Mouse (Mus musculus) splenic B cell, adult 2 months (primary cell): ENCODE data around the gene Stau1.

Experiments
- DNase-seq: peaks from one replicate; pipeline ENCODE4 v3.0.0-alpha.2; 2011; ENCODE audit warnings: low read depth, low spot score
- H3K27me3 ChIP-seq: 2 replicates; pipeline ENCODE4 v1.6.1; 2012; ENCODE audit warnings: mild to moderate bottlenecking, low read length, moderate library complexity, mixed read lengths; ENCODE audit not compliant: control insufficient read depth, poor library complexity, insufficient read depth, severe bottlenecking
- H3K36me3 ChIP-seq: 2 replicates; pipeline ENCODE4 v1.6.1; 2012; ENCODE audit warnings: mild to moderate bottlenecking, low read length, moderate library complexity, mixed read lengths; ENCODE audit not compliant: control insufficient read depth, poor library complexity, insufficient read depth, severe bottlenecking

The Stau1 gene

DNA sequence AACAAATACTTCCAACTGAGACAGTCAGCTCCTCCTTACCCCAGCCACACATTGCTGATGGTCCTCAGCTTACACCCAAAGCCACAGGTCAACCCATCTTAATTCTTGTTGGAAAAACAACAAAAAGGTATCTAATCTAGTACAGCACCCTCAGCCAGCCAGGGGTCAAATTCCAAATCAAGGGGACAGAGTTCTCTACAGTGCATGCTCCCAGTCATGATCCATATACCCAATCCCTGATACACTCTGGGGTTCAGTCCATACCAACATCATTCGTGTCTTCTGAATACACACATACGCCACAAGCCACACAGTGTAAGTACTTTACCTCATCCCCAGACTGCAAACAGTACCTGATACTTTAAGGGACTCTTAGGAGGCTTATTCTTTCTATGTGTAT is 10.3 kb upstream of the Stau1 start:
- H3K27me3 ChIP-seq = no peaks in the 10 kb centered on the region; the same call in 1 of the 2 replicates
- no peak for DNase-seq
- H3K36me3 ChIP-seq = no peaks in the 10 kb centered on the region

DNA sequence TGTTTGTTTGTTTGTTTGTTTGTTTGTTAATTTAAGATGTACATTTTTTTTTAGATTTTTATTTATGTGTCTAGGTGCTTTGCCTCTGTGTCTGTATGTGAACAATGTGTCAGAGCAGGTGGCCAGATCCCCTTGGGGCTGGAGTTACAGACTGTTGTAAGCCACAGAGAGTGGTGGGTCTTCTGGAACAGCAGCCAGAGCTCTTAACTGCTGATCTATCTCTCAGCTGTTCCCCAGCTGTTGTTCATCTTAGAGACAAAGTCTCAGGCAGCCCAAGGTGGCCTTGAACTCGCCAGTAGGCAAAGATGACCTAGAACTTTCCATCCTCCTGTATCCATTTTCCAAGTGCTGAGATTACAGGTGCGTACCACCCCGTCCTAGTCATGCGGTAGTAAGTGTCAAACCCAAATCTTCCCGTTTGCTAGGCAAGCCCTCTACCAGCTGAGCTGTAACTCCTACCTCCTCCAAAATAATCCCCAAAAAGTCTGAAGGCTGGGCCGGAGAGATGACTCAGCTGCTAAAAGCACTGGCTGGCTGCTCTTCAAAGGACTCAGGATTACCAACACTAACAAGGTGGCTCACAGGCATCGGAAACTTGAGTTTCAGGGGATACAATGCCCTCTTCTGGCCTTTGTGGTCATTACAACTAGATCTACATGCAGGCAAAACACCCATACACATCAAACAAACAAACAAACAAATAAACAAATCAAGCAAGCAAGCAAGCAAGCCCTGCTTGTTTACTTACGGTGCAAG is 8.2 kb upstream of the Stau1 start:
- no peaks in the 10 kb centered on the region for H3K27me3 ChIP-seq
- no peaks in the 10 kb centered on the region for H3K36me3 ChIP-seq
- peak; percentile 91 for DNase-seq

DNA sequence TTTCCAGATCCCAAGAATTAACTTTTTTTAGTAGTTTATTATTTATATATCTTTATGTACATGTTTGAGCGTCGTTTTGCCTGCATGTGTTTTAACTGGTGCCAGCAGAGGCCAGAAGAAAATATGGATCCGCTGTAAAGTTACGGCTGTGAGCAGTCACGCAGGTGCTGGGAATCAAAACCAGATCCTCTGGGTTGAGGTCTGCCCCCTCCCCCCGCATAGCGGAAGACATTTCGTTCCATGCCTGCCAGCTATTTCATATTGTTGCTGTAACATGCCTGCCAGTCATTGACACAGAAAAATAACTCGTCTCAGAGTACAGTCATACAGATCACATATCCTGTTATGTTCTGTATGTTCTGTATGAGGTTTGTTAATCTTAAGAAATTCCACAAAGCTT is 5.4 kb upstream of the Stau1 start:
- H3K36me3 ChIP-seq = no peaks in the 10 kb centered on the region
- DNase-seq = no peak
- no peaks in the 10 kb centered on the region for H3K27me3 ChIP-seq

DNA sequence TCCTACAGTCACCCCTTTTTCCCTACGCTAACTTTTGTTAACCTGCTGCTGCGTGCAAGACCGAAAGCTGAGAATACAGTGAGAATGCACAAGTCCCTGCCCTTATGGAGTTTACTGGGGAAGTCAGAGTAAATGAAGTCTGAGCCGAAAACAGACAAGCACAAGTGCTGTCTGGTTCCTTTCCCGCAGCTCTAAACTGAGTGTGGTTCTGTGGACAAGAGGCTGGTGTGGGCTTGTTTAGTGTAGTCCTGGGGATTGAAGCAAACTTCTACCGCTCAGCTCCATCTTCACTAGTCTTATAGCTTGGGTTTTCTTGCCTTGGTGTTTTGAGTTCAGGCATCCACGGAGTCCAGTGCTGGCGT is 415 bp upstream of the Stau1 start:
- no peak for DNase-seq
- H3K27me3 ChIP-seq = no peaks in the 10 kb centered on the region

DNA sequence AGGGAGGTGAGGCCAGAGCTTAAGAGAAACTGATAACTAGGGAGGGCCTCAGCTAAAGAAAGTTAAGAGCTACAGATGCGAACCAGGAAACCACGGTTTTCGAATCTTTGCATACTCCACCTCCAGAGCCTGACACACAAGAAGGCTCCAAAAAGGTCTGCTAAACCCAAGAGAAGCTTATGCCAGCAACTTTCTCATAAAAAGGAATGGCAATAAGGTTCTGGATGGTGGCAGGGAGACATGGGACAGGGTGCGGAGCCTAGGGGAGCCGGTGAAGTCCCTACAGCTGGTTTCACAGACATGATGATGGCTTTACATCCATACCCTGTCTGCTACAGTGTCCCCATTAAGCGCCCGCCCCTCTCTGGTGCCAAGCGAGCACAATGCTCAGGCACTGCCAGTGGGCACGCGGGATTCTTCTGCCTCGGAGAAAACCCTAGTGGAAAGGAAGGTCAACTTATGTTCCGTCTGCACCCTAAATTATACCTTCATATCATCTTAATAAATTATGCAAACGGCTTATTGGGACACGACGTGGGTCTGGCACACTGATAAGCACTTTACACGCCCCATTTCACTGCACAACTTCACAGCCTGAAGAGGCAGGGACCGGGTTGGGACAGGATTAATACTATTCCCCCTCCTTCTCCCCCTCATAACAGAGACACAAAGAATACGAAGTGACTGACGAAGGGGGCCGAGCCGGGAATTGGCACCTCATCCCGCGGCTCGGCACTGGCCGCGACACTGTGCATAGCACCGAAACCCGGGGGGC is 891 bp downstream of the Stau1 start:
- Histone ChIP-seq H3K27me3 (no peaks in the 10 kb centered on the region), H3K36me3 (no peaks in the 10 kb centered on the region)
- peak; percentile 53 for DNase-seq

More for the DNA sequence above, 415 bp upstream of the Stau1 start:
- no peaks in the 10 kb centered on the region for H3K36me3 ChIP-seq

DNA sequence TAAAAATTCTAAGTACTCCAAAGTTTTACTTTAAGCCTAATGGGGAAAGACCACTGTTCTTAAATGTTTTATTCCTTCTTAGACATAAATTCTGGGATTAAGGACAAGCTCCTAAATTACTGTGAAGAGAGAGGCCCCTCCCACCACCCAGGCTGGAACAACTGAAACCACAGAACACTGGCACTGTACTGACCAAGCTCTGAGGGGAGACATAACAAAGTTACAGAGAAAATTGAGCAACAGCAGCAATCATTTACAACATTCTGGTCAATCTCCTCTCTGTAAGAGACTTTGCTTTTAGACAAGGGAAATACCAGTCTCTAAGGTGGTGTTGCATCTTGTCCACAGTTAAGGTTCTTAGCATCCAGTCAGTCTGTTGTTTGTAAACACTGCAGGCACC is 4.2 kb downstream of the Stau1 start:
- no peaks in the 10 kb centered on the region for H3K36me3 ChIP-seq
- no peak for DNase-seq
- no peaks in the 10 kb centered on the region for H3K27me3 ChIP-seq

DNA sequence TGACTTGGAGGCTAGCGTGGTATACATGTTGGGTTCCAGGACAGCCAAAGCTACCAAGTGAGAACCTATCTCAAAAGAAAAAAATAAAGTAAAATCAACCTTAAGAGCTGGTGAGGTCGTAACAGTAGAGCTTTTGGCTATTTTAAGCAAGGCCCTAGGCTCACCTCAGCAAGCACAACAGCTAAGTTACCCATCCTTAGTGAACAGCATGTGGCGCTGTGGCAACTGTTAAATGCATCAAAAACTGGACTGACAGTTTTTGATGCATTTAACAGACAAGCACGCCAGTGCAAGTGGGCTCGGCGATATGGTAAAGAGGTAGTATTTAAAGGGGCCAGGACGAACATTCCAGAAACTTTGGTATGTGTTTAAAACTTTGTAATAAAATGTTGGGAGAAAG is 5.2 kb downstream of the Stau1 start:
- peak; percentile 41 for DNase-seq
- Histone ChIP-seq H3K27me3 (no peaks in the 10 kb centered on the region), H3K36me3 (no peaks in the 10 kb centered on the region)

DNA sequence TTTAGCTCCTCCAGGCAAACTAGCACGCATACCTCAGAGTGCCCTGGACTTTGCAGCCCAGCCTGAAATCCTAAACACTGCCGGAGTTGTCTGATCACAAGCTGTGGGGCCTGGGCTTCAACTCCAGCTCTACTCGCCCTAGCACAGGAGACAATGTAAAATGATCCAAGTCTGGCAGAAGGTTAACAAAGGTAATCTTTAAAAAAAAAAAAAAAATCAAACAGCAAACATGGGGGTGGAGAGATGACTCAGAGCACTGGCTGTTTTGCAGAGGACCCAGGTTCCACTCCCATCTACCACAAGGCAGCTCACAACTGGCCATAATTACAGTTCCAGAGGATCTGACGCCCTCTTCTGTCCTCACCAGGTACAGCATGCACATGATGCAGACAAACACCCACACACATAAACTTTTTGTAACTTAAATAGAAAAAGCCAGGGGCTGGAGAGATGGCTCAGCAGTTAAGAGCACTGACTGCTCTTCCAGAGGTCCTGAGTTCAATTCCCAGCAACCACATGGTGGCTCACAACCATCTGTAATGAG is 12.7 kb downstream of the Stau1 start:
- Histone ChIP-seq H3K36me3 (0 out of 2 replicates have a peak, but pooled peaks cover 2% of the 10 kb centered on the region), H3K27me3 (no peaks in the 10 kb centered on the region)
- peak; percentile 30 for DNase-seq

DNA sequence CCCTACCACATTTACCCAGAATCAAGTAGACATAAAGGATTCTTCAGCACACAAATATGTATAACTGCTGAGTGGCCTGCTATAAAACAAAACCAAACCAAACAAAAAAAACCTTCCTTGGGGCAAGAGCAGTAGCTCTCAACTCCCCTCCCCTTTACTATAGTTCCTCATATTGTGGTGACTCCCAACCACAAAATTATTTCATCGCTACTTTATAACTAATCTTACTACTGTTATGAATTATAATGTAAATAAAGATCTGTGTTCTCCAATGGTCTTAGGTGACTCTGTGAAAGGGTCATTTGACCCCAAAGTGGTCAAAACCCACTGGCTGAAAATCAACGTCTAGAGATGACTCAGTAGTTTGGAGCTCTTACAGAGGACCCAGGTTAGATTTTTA is 15.9 kb downstream of the Stau1 start:
- H3K27me3 ChIP-seq = no peaks in the 10 kb centered on the region
- DNase-seq = peak; percentile 56
- 0 out of 2 replicates have a peak, but pooled peaks cover 2% of the 10 kb centered on the region for H3K36me3 ChIP-seq

DNA sequence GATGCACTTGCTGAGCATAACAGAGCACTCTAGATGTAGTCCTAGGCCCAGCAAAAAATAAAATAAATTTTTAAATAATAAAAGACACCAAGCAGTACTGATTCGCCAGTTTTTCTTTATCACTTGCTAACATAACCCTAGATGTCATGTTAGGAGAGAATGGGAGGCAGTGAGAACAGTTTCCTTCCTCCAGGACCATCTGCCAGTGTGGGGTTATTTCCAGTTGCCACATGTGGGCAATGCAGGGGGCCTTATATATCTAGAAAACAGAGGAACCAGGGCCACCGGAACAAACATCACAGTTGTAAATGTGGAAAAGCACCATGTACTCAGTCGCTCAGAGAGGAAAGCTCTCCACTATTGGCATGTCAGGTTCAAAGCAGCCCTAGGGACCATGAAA is 18.6 kb downstream of the Stau1 start:
- Histone ChIP-seq H3K27me3 (no peaks in the 10 kb centered on the region), H3K36me3 (no peaks in the 10 kb centered on the region)
- no peak for DNase-seq

DNA sequence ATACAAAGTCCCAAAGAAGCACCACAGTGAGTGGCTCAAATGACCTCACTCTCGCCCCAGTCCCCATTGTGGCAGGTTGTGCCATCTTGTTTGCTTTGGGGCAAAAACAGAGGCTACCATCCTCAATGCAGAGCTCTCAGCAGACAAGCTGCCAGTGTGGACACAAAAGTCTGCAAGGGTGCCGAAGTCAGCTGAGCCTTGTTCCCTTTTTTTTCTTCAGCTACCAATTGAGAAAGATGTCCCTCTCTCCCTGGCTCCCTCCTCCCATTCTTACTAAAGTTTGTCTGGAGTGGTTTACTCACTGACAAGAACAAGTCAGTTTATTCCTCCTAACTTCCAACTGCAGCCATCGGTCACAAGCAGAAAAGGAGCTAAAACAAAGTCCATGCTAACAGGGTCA is 19.7 kb downstream of the Stau1 start:
- Histone ChIP-seq H3K36me3 (no peaks in the 10 kb centered on the region), H3K27me3 (no peaks in the 10 kb centered on the region)
- peak; percentile 32 for DNase-seq

DNA sequence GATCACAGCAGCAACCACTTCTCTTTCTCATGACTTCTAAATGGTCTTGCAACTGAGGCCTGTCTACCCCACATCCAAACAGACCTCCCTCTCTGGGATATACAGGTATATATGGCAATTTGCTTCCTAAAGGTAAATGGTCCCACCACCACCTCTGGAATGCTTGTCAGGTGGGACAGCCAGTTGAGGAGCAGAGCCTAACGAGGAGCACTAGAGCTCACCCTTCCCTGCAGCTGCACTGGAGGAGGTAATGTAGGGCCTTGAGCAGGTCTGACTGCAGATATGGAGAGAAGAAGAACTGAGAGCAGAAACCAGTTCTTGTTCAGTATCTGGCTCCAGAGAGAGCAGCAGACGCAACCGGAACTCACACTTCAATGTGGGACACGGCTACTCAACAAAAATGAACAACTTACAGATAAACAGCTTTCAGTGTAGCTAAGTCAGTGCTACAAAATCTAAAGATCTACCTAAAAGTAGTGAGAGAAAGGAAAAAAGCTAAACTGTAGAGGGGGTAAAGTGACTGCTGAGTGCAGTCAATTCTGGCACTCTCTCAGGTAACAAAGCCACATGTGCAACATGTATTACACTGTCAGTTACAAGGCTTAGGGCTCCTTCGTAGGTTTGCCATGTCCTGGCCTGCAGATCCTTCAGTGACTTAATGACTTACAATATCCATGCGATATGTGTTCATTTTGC is 21.8 kb downstream of the Stau1 start:
- peak; percentile 46 for DNase-seq
- Histone ChIP-seq H3K36me3 (no peaks in the 10 kb centered on the region), H3K27me3 (no peaks in the 10 kb centered on the region)

DNA sequence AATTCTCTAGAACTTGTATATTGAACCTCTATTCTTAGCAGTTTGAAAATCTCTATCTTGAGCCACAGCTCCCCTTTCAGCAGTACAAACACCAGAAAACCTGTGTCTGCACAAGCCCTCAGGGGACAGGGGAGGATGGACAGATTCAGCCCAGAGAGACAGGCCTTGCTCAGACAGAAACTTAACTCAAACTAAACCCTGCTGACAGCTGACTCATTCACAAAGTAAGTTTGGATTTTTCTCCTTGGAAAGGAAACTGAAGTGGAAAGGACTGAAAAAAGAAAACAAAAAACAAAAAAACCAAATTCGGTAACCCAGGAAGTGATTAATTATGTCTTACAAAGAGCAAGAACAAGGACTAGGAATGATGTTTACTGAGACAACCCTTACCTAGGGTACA is 22.9 kb downstream of the Stau1 start:
- H3K27me3 ChIP-seq = no peaks in the 10 kb centered on the region
- no peak for DNase-seq
- H3K36me3 ChIP-seq = no peaks in the 10 kb centered on the region

DNA sequence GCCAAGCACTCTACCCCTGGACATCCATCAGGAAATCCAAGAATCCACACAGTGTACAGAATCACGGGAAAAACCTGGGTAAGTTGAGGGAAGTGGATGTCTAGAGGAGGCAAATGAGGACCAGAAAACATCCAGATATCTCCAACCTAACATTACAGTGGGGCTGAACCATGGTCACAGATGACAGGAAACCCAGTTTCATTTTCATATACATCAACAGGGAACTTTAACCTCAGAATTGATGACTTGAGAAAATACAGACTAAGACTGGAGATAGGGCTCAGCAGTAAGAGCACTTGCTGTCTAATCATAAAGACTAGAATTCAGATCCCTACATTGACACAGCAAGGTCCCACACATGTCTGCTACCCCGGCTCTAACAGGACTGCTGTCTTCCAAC is 31.3 kb downstream of the Stau1 start:
- peak; percentile 53 for DNase-seq
- H3K36me3 ChIP-seq = no peaks in the 10 kb centered on the region; the same call in 1 of the 2 replicates
- H3K27me3 ChIP-seq = no peaks in the 10 kb centered on the region

DNA sequence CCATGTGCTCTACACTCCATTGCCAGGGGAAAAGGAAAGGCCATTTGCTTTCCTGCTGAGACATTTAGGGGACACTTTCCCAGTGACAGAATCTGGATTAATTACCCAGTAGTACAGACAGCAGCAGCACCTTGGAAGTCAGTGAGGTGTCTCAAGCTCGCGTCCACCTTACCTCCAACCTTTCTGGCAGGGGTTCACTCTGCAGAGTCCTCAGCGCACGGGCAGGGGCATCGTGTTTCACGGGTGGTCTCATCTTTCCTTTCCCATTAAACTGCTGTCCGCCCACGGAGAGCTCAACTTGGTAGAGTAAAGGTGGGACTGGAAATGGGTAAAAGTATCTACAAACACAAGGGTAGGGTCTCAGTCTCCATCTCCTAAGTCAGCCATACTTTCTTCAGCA is 32.8 kb downstream of the Stau1 start:
- Histone ChIP-seq H3K27me3 (no peaks in the 10 kb centered on the region), H3K36me3 (no peaks in the 10 kb centered on the region; the same call in 1 of the 2 replicates)
- DNase-seq = no peak
